Mouse (Mus musculus) neural tube, embryonic 10.5 days (tissue): Measurements from ENCODE around the gene Caap1.

ENCODE experiments used
- DNase-seq: peaks from one replicate; pipeline ENCODE4 v3.0.0-alpha.2; 2017; ENCODE audit warnings: low spot score; ENCODE audit errors: extremely low spot score

Caap1 gene

DNA sequence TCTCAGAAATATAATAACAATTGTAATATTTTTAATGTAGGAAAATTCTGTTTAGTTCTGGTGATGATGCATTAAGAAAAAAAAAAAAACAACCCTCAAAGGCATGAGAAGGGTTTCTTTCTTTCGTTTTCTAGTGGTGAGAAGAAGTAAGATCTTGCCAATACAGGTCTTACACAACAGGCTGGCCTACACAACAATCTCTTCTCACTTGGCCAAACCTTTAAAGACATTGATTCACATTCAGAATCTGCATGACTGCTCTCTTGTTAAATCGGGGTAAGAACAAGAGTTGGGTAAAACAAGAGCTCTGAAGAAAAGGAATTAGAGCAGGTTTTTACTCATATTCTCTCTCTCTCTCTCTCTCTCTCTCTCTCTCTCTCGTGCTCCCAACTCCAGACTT, 41.2 kb downstream of the Caap1 start:
- DNase-seq, result no peak

DNA sequence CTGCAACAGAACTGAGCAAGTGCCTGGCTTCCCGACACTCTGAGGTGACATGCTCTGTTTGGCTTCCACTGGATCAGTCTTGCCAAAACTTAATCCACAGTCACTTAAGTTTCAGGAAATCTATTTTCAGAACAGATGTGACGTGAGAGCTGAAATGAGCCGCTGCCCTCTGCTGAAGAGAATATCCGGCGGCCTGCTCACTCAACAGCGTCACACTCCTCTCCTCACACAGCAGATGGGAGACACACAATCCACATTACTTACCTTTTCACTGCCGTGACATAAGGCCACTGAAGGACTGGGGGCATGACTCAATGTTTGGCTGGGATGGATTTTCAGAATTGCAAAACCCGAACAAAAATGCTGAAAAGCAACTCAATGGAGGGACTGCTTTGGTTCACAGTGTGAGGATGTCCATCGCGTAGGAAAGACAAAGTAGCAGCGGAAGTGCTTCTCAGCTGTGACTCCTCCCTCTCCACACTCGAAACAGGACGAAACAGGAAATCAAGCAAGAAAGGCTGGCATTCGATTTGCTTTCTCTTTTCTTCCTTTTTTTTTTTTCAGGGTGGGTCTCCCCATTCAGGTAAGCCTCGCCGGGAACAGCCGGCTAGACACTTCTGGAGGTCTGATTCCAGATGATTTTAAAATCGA, 79.7 kb downstream of the Caap1 start:
- no peak for DNase-seq

DNA sequence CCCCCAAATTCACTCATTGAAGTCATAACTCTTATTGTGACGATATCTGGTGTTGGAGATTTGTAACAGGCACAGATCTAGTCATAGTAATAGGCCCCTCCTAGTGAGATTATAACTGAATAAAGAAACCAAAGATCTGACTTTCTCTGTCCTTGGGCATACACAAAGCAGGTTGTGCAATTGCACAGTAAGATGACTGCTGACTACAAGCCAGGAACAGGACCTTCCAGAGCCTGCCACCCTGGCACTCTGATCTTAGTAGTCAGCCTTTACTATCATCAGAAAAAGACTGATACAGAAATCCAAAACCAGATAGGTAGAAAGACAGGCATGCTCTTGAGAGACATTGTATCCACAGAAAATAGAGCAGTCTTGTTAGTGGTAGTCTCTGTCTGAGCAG, 83.3 kb downstream of the Caap1 start:
- no peak for DNase-seq

- DNase-seq, result no peak
Measured at GRCm38 (mm10) chr4:94459424-94459823, 97.2 kb downstream of the Caap1 start.

- no peak for DNase-seq
Measured at GRCm38 (mm10) chr4:94454857-94455256, 101.7 kb downstream of the Caap1 start.
